Mouse (Mus musculus) embryonic facial prominence, embryonic 12.5 days (tissue): ENCODE measurements at regions not wholly inside any gene's neighbourhood (a gene's known extent, or its start where the extent isn't known, plus 50 kb on each side); places are given as distances from the start of the nearest gene placed in this dataset.

Experiments used
- ATAC-seq: fragments of 200-750 bp; cut with Nextera tagmentation; 2 replicates; pipeline ENCODE4 v1.8.0; 2017; ENCODE audit not compliant: insufficient number of reproducible peaks, insufficient read depth, low FRiP score, low TSS enrichment
- H3K27ac ChIP-seq: fragments of 300-500 bp; sonication (generic); 2 replicates; pipeline ENCODE4 v1.5.1; 2016; ENCODE audit warnings: mild to moderate bottlenecking
- H3K27me3 ChIP-seq: fragments of 300-500 bp; sonication (generic); 2 replicates; pipeline ENCODE4 v1.6.1; 2016; ENCODE audit warnings: mild to moderate bottlenecking, moderate library complexity
- H3K36me3 ChIP-seq: fragments of 300-500 bp; sonication (generic); 2 replicates; pipeline ENCODE4 v1.6.1; 2016; ENCODE audit warnings: mild to moderate bottlenecking
- H3K4me1 ChIP-seq: fragments of 300-500 bp; sonication (generic); 2 replicates; pipeline ENCODE4 v1.6.1; 2016
- H3K4me2 ChIP-seq: fragments of 300-500 bp; sonication (generic); replicated peaks from 2 replicates; pipeline ENCODE4 v1.6.1; 2016; ENCODE audit warnings: mild to moderate bottlenecking, moderate library complexity
- H3K4me3 ChIP-seq: fragments of 300-500 bp; sonication (generic); 2 replicates; pipeline ENCODE4 v1.5.1; 2016; ENCODE audit warnings: mild to moderate bottlenecking
- H3K9ac ChIP-seq: fragments of 300-500 bp; sonication (generic); 2 replicates; pipeline ENCODE4 v1.6.1; 2016; ENCODE audit warnings: mild to moderate bottlenecking, moderate library complexity
- H3K9me3 ChIP-seq: fragments of 300-500 bp; sonication (generic); 2 replicates; pipeline ENCODE4 v1.6.1; 2016; ENCODE audit warnings: mild to moderate bottlenecking, moderate library complexity
- WGBS: fragments of 180-500 bp; shearing (Covaris S2); methylation state at CpG from one replicate; pipeline ENCODE4 v1.1.7; 2016; 5-methylcytosine and 5-hydroxymethylcytosine counted together

GRCm38 (mm10) chr7:75063816-75064215 lies 245.2 kb downstream of the Sv2b start:
- WGBS = 29% methylated on average over 2 of the region's 2 CpGs
- H3K9me3 ChIP-seq = no peaks in the 10 kb centered on the region
- no peak overlapping the region for H3K4me2 ChIP-seq
- no peak overlapping the region for H3K4me3 ChIP-seq
- H3K27me3 ChIP-seq = no peaks in the 10 kb centered on the region
- no peak overlapping the region for H3K27ac ChIP-seq
- H3K9ac ChIP-seq = no peak overlapping the region
- no peaks in the 10 kb centered on the region for H3K4me1 ChIP-seq
- no peak for ATAC-seq
- H3K36me3 ChIP-seq = no peaks in the 10 kb centered on the region

GRCm38 (mm10) chr7:75050231-75050630 lies 258.8 kb downstream of the Sv2b start:
- Histone ChIP-seq H3K4me3 (no peak overlapping the region), H3K27me3 (no peaks in the 10 kb centered on the region), H3K9ac (no peak overlapping the region), H3K36me3 (no peaks in the 10 kb centered on the region), H3K4me2 (no peak overlapping the region), H3K4me1 (no peaks in the 10 kb centered on the region), H3K27ac (no peak overlapping the region), H3K9me3 (no peaks in the 10 kb centered on the region)
- ATAC-seq = no peak
- 73% methylated on average over 1 of the region's 1 CpGs for WGBS

GRCm38 (mm10) chr7:75049751-75050150 lies 259.3 kb downstream of the Sv2b start:
- Histone ChIP-seq H3K4me3 (no peak overlapping the region), H3K9me3 (no peaks in the 10 kb centered on the region), H3K36me3 (no peaks in the 10 kb centered on the region), H3K9ac (no peak overlapping the region), H3K27me3 (no peaks in the 10 kb centered on the region), H3K27ac (no peak overlapping the region), H3K4me2 (no peak overlapping the region), H3K4me1 (no peaks in the 10 kb centered on the region)
- WGBS = 85% methylated on average over 5 of the region's 5 CpGs
- no peak for ATAC-seq

- H3K27me3 ChIP-seq = no peaks in the 10 kb centered on the region
- no peak overlapping the region for H3K27ac ChIP-seq
- H3K4me1 ChIP-seq = no peaks in the 10 kb centered on the region
- H3K36me3 ChIP-seq = no peaks in the 10 kb centered on the region
- WGBS = 91% methylated on average over 2 of the region's 2 CpGs
- H3K9me3 ChIP-seq = no peaks in the 10 kb centered on the region
- H3K4me2 ChIP-seq = no peak overlapping the region
- H3K4me3 ChIP-seq = no peak overlapping the region
- no peak for ATAC-seq
- no peak overlapping the region for H3K9ac ChIP-seq
Measured at GRCm38 (mm10) chr7:75048822-75049221, 260.2 kb downstream of the Sv2b start.

GRCm38 (mm10) chr7:75047827-75048226 lies 261.2 kb downstream of the Sv2b start:
- Histone ChIP-seq H3K4me1 (no peaks in the 10 kb centered on the region), H3K4me3 (no peak overlapping the region), H3K27ac (no peak overlapping the region), H3K27me3 (no peaks in the 10 kb centered on the region), H3K9me3 (no peaks in the 10 kb centered on the region), H3K9ac (no peak overlapping the region), H3K36me3 (no peaks in the 10 kb centered on the region), H3K4me2 (no peak overlapping the region)
- WGBS = 81% methylated on average over 3 of the region's 3 CpGs
- ATAC-seq = no peak

- 92% methylated on average over 6 of the region's 6 CpGs for WGBS
Measured at GRCm38 (mm10) chr7:75040871-75041270, 268.2 kb downstream of the Sv2b start.

GRCm38 (mm10) chr7:75026191-75026590 lies 282.9 kb downstream of the Sv2b start:
- Histone ChIP-seq H3K9me3 (no peaks in the 10 kb centered on the region), H3K27ac (no peak overlapping the region), H3K4me3 (no peak overlapping the region), H3K9ac (no peak overlapping the region), H3K27me3 (no peaks in the 10 kb centered on the region), H3K36me3 (no peaks in the 10 kb centered on the region), H3K4me2 (no peak overlapping the region), H3K4me1 (no peaks in the 10 kb centered on the region)
- 39% methylated on average over 2 of the region's 2 CpGs for WGBS
- ATAC-seq = no peak

More at GRCm38 (mm10) chr7:75040871-75041270, 268.2 kb downstream of the Sv2b start:
- Histone ChIP-seq H3K36me3 (no peaks in the 10 kb centered on the region), H3K4me3 (no peak overlapping the region), H3K4me1 (no peaks in the 10 kb centered on the region), H3K9ac (no peak overlapping the region), H3K27ac (no peak overlapping the region), H3K4me2 (no peak overlapping the region), H3K27me3 (no peaks in the 10 kb centered on the region), H3K9me3 (no peaks in the 10 kb centered on the region)
- no peak for ATAC-seq

GRCm38 (mm10) chr7:75021966-75022365 lies 287.1 kb downstream of the Sv2b start:
- Histone ChIP-seq H3K4me3 (no peak overlapping the region), H3K27ac (no peak overlapping the region), H3K9me3 (no peaks in the 10 kb centered on the region), H3K27me3 (no peaks in the 10 kb centered on the region), H3K36me3 (no peaks in the 10 kb centered on the region), H3K4me1 (no peaks in the 10 kb centered on the region), H3K4me2 (no peak overlapping the region), H3K9ac (no peak overlapping the region)
- ATAC-seq = no peak
- 57% methylated on average over 6 of the region's 6 CpGs for WGBS

GRCm38 (mm10) chr7:75018640-75019039 lies 290.4 kb downstream of the Sv2b start:
- Histone ChIP-seq H3K4me3 (no peak overlapping the region), H3K4me2 (no peak overlapping the region), H3K9ac (no peak overlapping the region), H3K27ac (no peak overlapping the region), H3K9me3 (no peaks in the 10 kb centered on the region), H3K27me3 (no peaks in the 10 kb centered on the region), H3K36me3 (no peaks in the 10 kb centered on the region), H3K4me1 (no peaks in the 10 kb centered on the region)
- 59% methylated on average over 7 of the region's 7 CpGs for WGBS
- no peak for ATAC-seq

GRCm38 (mm10) chr7:75008481-75008880 lies 300.6 kb downstream of the Sv2b start:
- Histone ChIP-seq H3K36me3 (no peaks in the 10 kb centered on the region), H3K4me1 (no peaks in the 10 kb centered on the region), H3K9ac (no peak overlapping the region), H3K27me3 (no peaks in the 10 kb centered on the region), H3K27ac (no peak overlapping the region), H3K4me2 (no peak overlapping the region), H3K4me3 (no peak overlapping the region), H3K9me3 (no peaks in the 10 kb centered on the region)
- 81% methylated on average over 2 of the region's 2 CpGs for WGBS
- ATAC-seq = no peak

GRCm38 (mm10) chr7:74990198-74990597 lies 318.9 kb downstream of the Sv2b start:
- H3K9ac ChIP-seq = no peak overlapping the region
- no peaks in the 10 kb centered on the region for H3K27me3 ChIP-seq
- no peak for ATAC-seq
- H3K4me1 ChIP-seq = no peaks in the 10 kb centered on the region
- no peak overlapping the region for H3K4me3 ChIP-seq
- H3K36me3 ChIP-seq = no peaks in the 10 kb centered on the region
- H3K4me2 ChIP-seq = no peak overlapping the region
- no peaks in the 10 kb centered on the region for H3K9me3 ChIP-seq
- WGBS = 72% methylated on average over 2 of the region's 2 CpGs
- no peak overlapping the region for H3K27ac ChIP-seq

- WGBS = 42% methylated on average over 2 of the region's 2 CpGs
- no peaks in the 10 kb centered on the region for H3K4me1 ChIP-seq
- H3K4me3 ChIP-seq = no peak overlapping the region
- 0 out of 2 replicates have a peak, but pooled peaks have one; percentile 47 for ATAC-seq
- H3K9me3 ChIP-seq = no peaks in the 10 kb centered on the region
- H3K27me3 ChIP-seq = no peaks in the 10 kb centered on the region
- H3K36me3 ChIP-seq = no peaks in the 10 kb centered on the region
- H3K9ac ChIP-seq = no peak overlapping the region
- H3K27ac ChIP-seq = no peak overlapping the region
- no peak overlapping the region for H3K4me2 ChIP-seq
Measured at GRCm38 (mm10) chr7:74979479-74979878, 329.6 kb downstream of the Sv2b start.

- Histone ChIP-seq H3K9me3 (no peaks in the 10 kb centered on the region), H3K9ac (no peak overlapping the region), H3K4me1 (no peaks in the 10 kb centered on the region), H3K36me3 (no peaks in the 10 kb centered on the region), H3K4me2 (no peak overlapping the region), H3K27ac (no peak overlapping the region), H3K27me3 (no peaks in the 10 kb centered on the region), H3K4me3 (no peak overlapping the region)
- ATAC-seq = no peak
Measured at GRCm38 (mm10) chr7:74975986-74976385, 333.1 kb downstream of the Sv2b start.
